In the genomic region with DNA sequence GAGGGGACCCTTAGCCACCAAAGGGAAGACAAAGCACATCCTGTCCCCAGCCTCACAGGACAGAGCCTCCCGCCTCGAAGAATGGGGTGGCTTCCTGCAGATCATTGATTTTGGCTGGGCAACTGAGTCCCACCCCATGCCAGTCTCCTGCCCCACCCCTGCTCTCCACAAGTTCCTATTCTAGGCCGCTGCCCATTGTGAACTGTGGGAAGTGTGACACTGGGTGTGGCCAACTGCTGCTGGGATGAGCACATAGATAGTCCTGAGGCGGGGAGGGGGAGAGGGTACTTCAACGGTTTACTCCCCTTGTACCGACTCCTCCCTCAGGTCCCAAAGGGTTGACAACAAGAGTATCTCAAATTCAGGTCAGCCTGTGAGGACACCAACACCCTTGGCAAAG, we compare ENCODE assay signal across 20 mouse cellular contexts. TPM values are rescaled to one million over a fixed set of nuclear protein-coding genes. Genes with fewer than 3 reads are reported as not detected.
A peak's percentile ranks its signal among the peaks of the same experiment; 100 is the strongest.
DNase-seq lines count a peak whose midpoint lies in the region; ATAC-seq and TF ChIP-seq lines count a peak whose summit lies in the region.
"Had no signal": no experiment of that assay in that cellular context is flagged by ENCODE, and none has a peak within 500 bp of the region (broad histone marks: within the 10 kb centered on the region; RNA-seq: fewer than 3 reads in every experiment).

No protein-coding gene starts in this region.

- H3K4me1 ChIP-seq in heart, postnatal 0 days (ENCODE audit: control insufficient read depth, insufficient read depth), result 0 out of 2 replicates have a peak, but pooled peaks cover 4% of the 10 kb centered on the region
- no peaks in the 10 kb centered on the region; the same call in 1 of the 2 replicates for H3K4me1 ChIP-seq in lung, postnatal 0 days (ENCODE audit: insufficient read depth, low read depth, low read length)
- H3K4me1 ChIP-seq in embryonic facial prominence, embryonic 10.5 days, result peaks cover 13% of the 10 kb centered on the region

- no peaks in the 10 kb centered on the region for H3K9me3 ChIP-seq in heart, postnatal 0 days (replicated peaks; ENCODE audit: control insufficient read depth, low read length)
- H3K9me3 ChIP-seq in lung, postnatal 0 days (ENCODE audit: low read length), result no peaks in the 10 kb centered on the region
- H3K9me3 ChIP-seq in embryonic facial prominence, embryonic 10.5 days, result no peaks in the 10 kb centered on the region
- H3K9me3 ChIP-seq: midbrain, embryonic 15.5 days; neural tube, embryonic 13.5 days had no signal

- DNase-seq in heart, postnatal 0 days (ENCODE audit: low spot score), result no peak
- DNase-seq in heart, postnatal 36 days, result no peak
- DNase-seq in lung, postnatal 0 days (ENCODE audit: low spot score), result peak; percentile 67
- peak; percentile 8 for DNase-seq in naive thymus-derived CD4-positive, alpha-beta T cell, adult 2 months (ENCODE audit: low read depth)
- DNase-seq in adrenal gland, adult 8-10 months, result no peak
- no peak for DNase-seq in embryonic facial prominence, embryonic 10.5 days (ENCODE audit: low spot score)
- DNase-seq: adrenal gland, adult 2 months; cerebellum, postnatal 14 days; kidney, adult 11 months; kidney, postnatal 14 days; left cerebral cortex, postnatal 4 days had no signal

- 0 out of 2 replicates have a peak, but pooled peaks have one; percentile 5 for ATAC-seq in heart, postnatal 0 days (ENCODE audit: insufficient read depth, low read depth)
- ATAC-seq in common myeloid progenitor, adult 5-6 weeks (replicated peaks; ENCODE audit: low read depth, poor library complexity, severe bottlenecking), result peak; percentile 27
- ATAC-seq in lung, postnatal 0 days, result peak; percentile 84
- ATAC-seq: midbrain, embryonic 15.5 days had no signal

- 45% methylated on average over 6 of the region's 6 CpGs for WGBS in heart, postnatal 0 days
- 35% methylated on average over 6 of the region's 6 CpGs for WGBS in lung, postnatal 0 days
- WGBS in embryonic facial prominence, embryonic 10.5 days, result 55% methylated on average over 6 of the region's 6 CpGs

- H3K27me3 ChIP-seq in heart, postnatal 0 days (ENCODE audit: control insufficient read depth, insufficient read depth, low read length), result no peaks in the 10 kb centered on the region
- H3K27me3 ChIP-seq in lung, postnatal 0 days (replicated peaks; ENCODE audit: insufficient read depth, low read length), result no peaks in the 10 kb centered on the region
- H3K27me3 ChIP-seq in embryonic facial prominence, embryonic 10.5 days (replicated peaks; ENCODE audit: low read depth, poor library complexity, severe bottlenecking), result no peaks in the 10 kb centered on the region
- H3K27me3 ChIP-seq: midbrain, embryonic 15.5 days; neural tube, embryonic 13.5 days had no signal

- H3K27ac ChIP-seq in heart, postnatal 0 days (ENCODE audit: low read depth), result no peak overlapping the region
- H3K27ac ChIP-seq in lung, postnatal 0 days (ENCODE audit: low read length), result no peak overlapping the region; the same call in 1 of the 2 replicates
- H3K27ac ChIP-seq in embryonic facial prominence, embryonic 10.5 days (replicated peaks), result no peak overlapping the region
- H3K27ac ChIP-seq: hindbrain, embryonic 14.5 days; midbrain, embryonic 15.5 days; neural tube, embryonic 13.5 days had no signal

- intact Hi-C loops in heart, postnatal 36 days (cut with DNase I), result no loop called here

- TF ChIP-seq CTCF in heart, postnatal 0 days (IDR thresholded peaks at IDR 0.05; ENCODE audit: low read depth), result no peak
- TF ChIP-seq CTCF in lung, postnatal 0 days (IDR thresholded peaks at IDR 0.05), result no peak

- no peak overlapping the region for H3K4me3 ChIP-seq in heart, postnatal 0 days (ENCODE audit: low read depth, low read length)
- no peak overlapping the region for H3K4me3 ChIP-seq in lung, postnatal 0 days (ENCODE audit: low read depth, low read length)
- no peak overlapping the region for H3K4me3 ChIP-seq in embryonic facial prominence, embryonic 10.5 days
- H3K4me3 ChIP-seq: midbrain, embryonic 15.5 days; neural tube, embryonic 13.5 days had no signal

- no peak overlapping the region for H3K9ac ChIP-seq in heart, postnatal 0 days (replicated peaks; ENCODE audit: low read depth, low read length)
- no peak overlapping the region for H3K9ac ChIP-seq in lung, postnatal 0 days (replicated peaks; ENCODE audit: low read depth)
- H3K9ac ChIP-seq: hindbrain, embryonic 14.5 days; midbrain, embryonic 15.5 days; neural tube, embryonic 13.5 days had no signal

- H3K4me2 ChIP-seq in heart, postnatal 0 days (ENCODE audit: low read depth, low read length), result no peak overlapping the region
- H3K4me2 ChIP-seq in lung, postnatal 0 days (replicated peaks; ENCODE audit: low read depth, low read length), result no peak overlapping the region
- H3K4me2 ChIP-seq: heart, embryonic 11.5 days; hindbrain, embryonic 14.5 days; midbrain, embryonic 15.5 days; neural tube, embryonic 13.5 days had no signal

- no peak for TF ChIP-seq EP300 in heart, postnatal 0 days (IDR thresholded peaks at IDR 0.05; ENCODE audit: low read depth)
- peak; percentile 78 for TF ChIP-seq EP300 in lung, postnatal 0 days (IDR thresholded peaks at IDR 0.05)

- H3K36me3 ChIP-seq in heart, postnatal 0 days (replicated peaks; ENCODE audit: control insufficient read depth, insufficient read depth, low read length), result no peaks in the 10 kb centered on the region
- H3K36me3 ChIP-seq in lung, postnatal 0 days (ENCODE audit: insufficient read depth, low read length), result no peaks in the 10 kb centered on the region
- peaks cover 44% of the 10 kb centered on the region for H3K36me3 ChIP-seq in embryonic facial prominence, embryonic 10.5 days (replicated peaks)

RNA-seq across cellular contexts. Expression of gene Mroh3, which starts 33.9 kb away (rescaled TPM):
- not detected in 2 replicates for total RNA-seq in heart, postnatal 0 days (2014; rRNA removed; ENCODE audit: low replicate concordance)
- polyA plus RNA-seq in heart, postnatal 0 days (2015; fragmentation: Nextera tagmentation; extraction: Ambion mirVana), result not detected in 2 replicates
- not detected for total RNA-seq in heart, postnatal 36 days (2021)
- total RNA-seq in common myeloid progenitor, adult 5-6 weeks (2017), result not detected in 2 replicates
- 0.18 TPM in 1 of 2 replicates, not detected in the other for polyA plus RNA-seq in lung, postnatal 0 days (2015; fragmentation: Nextera tagmentation; extraction: Ambion mirVana)
- not detected for total RNA-seq in adrenal gland, adult 8-10 months (2022)
- polyA plus RNA-seq in embryonic facial prominence, embryonic 10.5 days (2016; fragmentation: Nextera tagmentation; extraction: Ambion mirVana), result 0.42 and 0.58 TPM in 2 replicates
- total RNA-seq: adrenal gland, adult 2 months had no signal
- polyA plus RNA-seq: adrenal gland, adult 2 months; C2C12; embryonic facial prominence, embryonic 14.5 days; heart, embryonic 11.5 days; hindbrain, embryonic 14.5 days; lung, embryonic 16.5 days; midbrain, embryonic 15.5 days; neural tube, embryonic 13.5 days; spleen, adult 2 months had no signal

RNA-seq across cellular contexts. Expression of gene Kif21b, which starts 47.6 kb away (rescaled TPM):
- total RNA-seq in heart, postnatal 0 days (2014; rRNA removed; ENCODE audit: low replicate concordance), result 0.38 and 2.8 TPM in 2 replicates
- polyA plus RNA-seq in heart, postnatal 0 days (2015; fragmentation: Nextera tagmentation; extraction: Ambion mirVana), result 0.18 and 0.26 TPM in 2 replicates
- under 1 TPM; 0.92 to 0.95 TPM for total RNA-seq in heart, postnatal 36 days (2021)
- 13.4 and 13.5 TPM in 2 replicates for total RNA-seq in common myeloid progenitor, adult 5-6 weeks (2017)
- polyA plus RNA-seq in lung, postnatal 0 days (2015; fragmentation: Nextera tagmentation; extraction: Ambion mirVana), result 0.85 and 0.87 TPM in 2 replicates
- 10 to 100 TPM in 2 of 4 experiments, 1 to 10 TPM in 2; 3.8 to 12.3 (median 7.6) TPM for total RNA-seq in adrenal gland, adult 8-10 months (2022)
- 6.5 and 7.3 TPM in 2 replicates for polyA plus RNA-seq in embryonic facial prominence, embryonic 10.5 days (2016; fragmentation: Nextera tagmentation; extraction: Ambion mirVana)

RNA-seq across cellular contexts. Expression of gene Inava, which starts 55.3 kb away (rescaled TPM):
- 0.42 and 0.70 TPM in 2 replicates for total RNA-seq in heart, postnatal 0 days (2014; rRNA removed; ENCODE audit: low replicate concordance)
- polyA plus RNA-seq in heart, postnatal 0 days (2015; fragmentation: Nextera tagmentation; extraction: Ambion mirVana), result 0.21 TPM in 1 of 2 replicates, not detected in the other
- not detected for total RNA-seq in heart, postnatal 36 days (2021)
- not detected in 2 replicates for total RNA-seq in common myeloid progenitor, adult 5-6 weeks (2017)
- polyA plus RNA-seq in lung, postnatal 0 days (2015; fragmentation: Nextera tagmentation; extraction: Ambion mirVana), result 8.6 and 10.6 TPM in 2 replicates
- under 1 TPM in 1 of 4 experiments, not detected in 3; 0.08 TPM for total RNA-seq in adrenal gland, adult 8-10 months (2022)
- 24.1 and 26.4 TPM in 2 replicates for polyA plus RNA-seq in embryonic facial prominence, embryonic 10.5 days (2016; fragmentation: Nextera tagmentation; extraction: Ambion mirVana)

Comparison
In these comparisons a context has a peak if more than half of its experiments do, and no peak if none do; other contexts are left out.
1. ATAC-seq: peak in every context shown above with its lines; median percentile 84 in lung, postnatal 0 days; 27 in common myeloid progenitor, adult 5-6 weeks; 5 in heart, postnatal 0 days.
2. DNase-seq: peak in lung, postnatal 0 days (single experiment) and naive thymus-derived CD4-positive, alpha-beta T cell, adult 2 months (single experiment); none in heart, postnatal 0 days (single experiment), heart, postnatal 36 days (0 of 2), adrenal gland, adult 8-10 months (single experiment) and embryonic facial prominence, embryonic 10.5 days (single experiment).